8 mouse cellular contexts compared by ENCODE assay signal in the genomic region with DNA sequence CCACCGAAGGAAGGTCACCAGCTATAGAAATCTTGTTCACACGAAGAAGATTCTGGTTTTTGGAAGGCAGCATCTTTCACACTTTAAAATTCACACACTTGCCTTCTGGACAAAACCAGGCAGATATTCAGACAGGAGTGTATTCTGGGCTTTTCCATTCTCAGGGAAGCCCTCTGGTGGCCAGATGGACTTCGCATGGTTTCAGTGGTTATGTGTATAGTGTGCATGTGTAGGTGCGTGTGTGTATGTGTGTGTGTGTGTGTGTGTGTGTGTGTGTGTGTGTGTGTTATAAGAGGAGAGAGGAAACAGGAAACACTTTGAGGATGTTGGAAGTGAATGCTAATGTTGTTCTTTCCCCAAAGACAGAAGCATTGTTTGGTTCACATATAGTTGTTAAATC.
DNase-seq lines count a peak whose midpoint lies in the region; ATAC-seq lines count a peak whose summit lies in the region.

No protein-coding gene starts in this region.

- no peaks in the 10 kb centered on the region for H3K27me3 ChIP-seq in embryonic facial prominence, embryonic 11.5 days (ENCODE audit: control insufficient read depth, insufficient read depth, low read length)
- no peaks in the 10 kb centered on the region for H3K27me3 ChIP-seq in hindbrain, embryonic 14.5 days (ENCODE audit: control insufficient read depth, insufficient read depth, low read length)

- H3K4me3 ChIP-seq in embryonic facial prominence, embryonic 11.5 days (ENCODE audit: low read depth, low read length), result no peak overlapping the region
- H3K4me3 ChIP-seq in hindbrain, embryonic 14.5 days (replicated peaks; ENCODE audit: low read length), result no peak overlapping the region

- H3K9ac ChIP-seq in embryonic facial prominence, embryonic 11.5 days (replicated peaks; ENCODE audit: low read length), result no peak overlapping the region
- no peak overlapping the region for H3K9ac ChIP-seq in hindbrain, embryonic 14.5 days

- no peak overlapping the region for H3K27ac ChIP-seq in embryonic facial prominence, embryonic 11.5 days (replicated peaks; ENCODE audit: low read depth, low read length)
- no peak overlapping the region for H3K27ac ChIP-seq in hindbrain, embryonic 14.5 days

- no peak for ATAC-seq in embryonic facial prominence, embryonic 11.5 days (replicated peaks; ENCODE audit: insufficient number of reproducible peaks, low FRiP score, low TSS enrichment, low read depth)
- ATAC-seq in hindbrain, embryonic 14.5 days (ENCODE audit: low FRiP score), result no peak
- no peak for ATAC-seq in erythroblast, adult 5-6 weeks (replicated peaks; ENCODE audit: low FRiP score, poor library complexity, severe bottlenecking)

- WGBS in embryonic facial prominence, embryonic 11.5 days, result 79% methylated on average over 4 of the region's 4 CpGs
- WGBS in hindbrain, embryonic 14.5 days, result 79% methylated on average over 4 of the region's 4 CpGs

- no peak overlapping the region for H3K4me2 ChIP-seq in embryonic facial prominence, embryonic 11.5 days (ENCODE audit: low read depth, low read length)
- H3K4me2 ChIP-seq in hindbrain, embryonic 14.5 days (replicated peaks), result no peak overlapping the region

- H3K9me3 ChIP-seq in embryonic facial prominence, embryonic 11.5 days (replicated peaks; ENCODE audit: control insufficient read depth, low read length), result no peaks in the 10 kb centered on the region
- H3K9me3 ChIP-seq in hindbrain, embryonic 14.5 days (ENCODE audit: control insufficient read depth, low read length), result no peaks in the 10 kb centered on the region

- H3K4me1 ChIP-seq in embryonic facial prominence, embryonic 11.5 days (ENCODE audit: control insufficient read depth, insufficient read depth, low read length), result no peaks in the 10 kb centered on the region
- H3K4me1 ChIP-seq in hindbrain, embryonic 14.5 days (replicated peaks; ENCODE audit: control insufficient read depth, insufficient read depth, low read length), result no peaks in the 10 kb centered on the region

- no peaks in the 10 kb centered on the region for H3K36me3 ChIP-seq in embryonic facial prominence, embryonic 11.5 days (replicated peaks; ENCODE audit: control insufficient read depth, insufficient read depth, low read depth, low read length)
- no peaks in the 10 kb centered on the region for H3K36me3 ChIP-seq in hindbrain, embryonic 14.5 days (replicated peaks; ENCODE audit: control insufficient read depth, insufficient read depth)

- DNase-seq in ovary, postnatal 36 days (ENCODE audit: low spot score), result peak; percentile 43
- no peak for DNase-seq in ovary, postnatal 10 days (ENCODE audit: low spot score)
- DNase-seq in adrenal gland, adult 8-10 months, result peak; percentile 35
- peak; percentile 64 for DNase-seq in embryonic facial prominence, embryonic 11.5 days (ENCODE audit: low spot score)
- DNase-seq in hindbrain, embryonic 14.5 days (ENCODE audit: low spot score), result peak; percentile 71
- DNase-seq in left cerebral cortex, postnatal 4 days, result peak; percentile 65
- peak; percentile 28 for DNase-seq in retina, adult 2 months (ENCODE audit: low read depth, low spot score)

- intact Hi-C loops in left cerebral cortex, postnatal 4 days (cut with DNase I), result loop anchor here (10.0 kb wide), 1 partner anchor 310 kb away; no protein-coding TSS in a partner anchor
